Mouse (Mus musculus) right cerebral cortex, postnatal 14 days (tissue): ENCODE results near the gene Cd79b.
A peak's percentile ranks its signal among the peaks of the same experiment; 100 is the strongest.

Source experiments
- DNase-seq: peaks from one replicate; pipeline ENCODE4 v3.0.0; 2022

Cd79b gene

DNA sequence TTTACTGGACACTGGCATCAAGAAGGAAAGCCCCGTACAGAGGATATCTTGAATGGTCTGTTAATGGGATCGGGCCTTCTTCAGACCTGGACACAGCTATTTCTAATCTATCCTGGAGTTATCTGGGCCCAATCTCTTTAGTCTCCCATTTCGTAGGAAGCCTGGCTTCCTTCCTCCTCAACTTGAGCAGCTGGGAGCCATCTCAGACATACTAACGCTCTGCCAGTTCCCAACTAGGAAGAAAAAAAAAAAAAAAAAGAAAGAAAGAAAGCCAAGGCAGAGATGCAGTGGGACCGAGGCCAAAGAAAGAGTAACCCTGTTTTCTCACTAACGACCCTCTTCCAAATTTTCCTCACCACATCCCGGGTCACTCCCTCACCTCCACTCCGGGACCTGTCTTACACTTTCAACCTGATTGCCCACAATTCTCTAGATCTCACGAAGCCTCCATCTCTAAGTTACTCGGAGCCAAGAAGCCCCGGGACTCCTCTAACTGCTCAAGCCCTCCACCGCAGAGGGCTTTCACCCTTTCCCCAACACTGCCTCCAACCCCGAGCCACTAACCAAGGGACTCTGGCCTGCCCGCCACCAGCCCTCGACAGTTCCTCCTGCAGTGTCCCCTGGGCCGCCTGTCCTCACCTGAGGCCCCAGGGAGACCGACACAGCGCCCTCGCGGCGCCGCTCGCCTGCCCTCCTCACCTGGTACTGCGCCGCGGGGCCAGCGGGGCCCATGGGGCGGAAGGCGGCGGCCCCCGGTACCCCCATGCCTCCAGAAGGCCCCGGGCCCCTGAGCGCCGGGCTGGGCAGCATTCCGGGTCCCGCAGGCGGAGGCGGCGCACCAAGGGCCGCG is 42.5 kb downstream of the Cd79b start:
- peak; percentile 29 for DNase-seq

GRCm38 (mm10) chr11:106271131-106271793 is 43.3 kb downstream of the Cd79b start:
- DNase-seq, result no peak

- no peak for DNase-seq
These were observed 45.5 kb downstream of the Cd79b start for GRCm38 (mm10) chr11:106269060-106269431.

GRCm38 (mm10) chr11:106268326-106269059 is 46.1 kb downstream of the Cd79b start:
- DNase-seq, result peak; percentile 39

DNA sequence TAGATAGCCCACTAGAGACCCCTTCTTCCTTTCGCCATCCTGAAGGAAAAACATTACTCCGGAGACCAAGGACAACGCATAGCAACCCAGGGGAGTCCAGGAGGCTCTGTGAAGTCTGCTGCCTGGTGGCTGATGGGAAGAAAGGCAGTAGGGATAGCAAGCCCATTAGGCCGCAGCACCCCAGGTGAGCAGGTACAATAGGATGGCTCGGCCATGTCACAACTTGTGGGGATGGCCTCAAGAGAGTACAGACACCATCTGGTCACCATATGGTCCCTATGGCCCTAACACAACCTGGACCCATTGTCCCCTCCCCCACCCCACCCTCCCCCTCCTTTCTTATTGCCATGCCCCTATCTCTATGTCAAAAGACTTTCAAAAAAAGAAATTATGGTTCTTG is 46.7 kb downstream of the Cd79b start:
- no peak for DNase-seq

GRCm38 (mm10) chr11:106267311-106267852 is 47.2 kb downstream of the Cd79b start:
- DNase-seq, result no peak

DNA sequence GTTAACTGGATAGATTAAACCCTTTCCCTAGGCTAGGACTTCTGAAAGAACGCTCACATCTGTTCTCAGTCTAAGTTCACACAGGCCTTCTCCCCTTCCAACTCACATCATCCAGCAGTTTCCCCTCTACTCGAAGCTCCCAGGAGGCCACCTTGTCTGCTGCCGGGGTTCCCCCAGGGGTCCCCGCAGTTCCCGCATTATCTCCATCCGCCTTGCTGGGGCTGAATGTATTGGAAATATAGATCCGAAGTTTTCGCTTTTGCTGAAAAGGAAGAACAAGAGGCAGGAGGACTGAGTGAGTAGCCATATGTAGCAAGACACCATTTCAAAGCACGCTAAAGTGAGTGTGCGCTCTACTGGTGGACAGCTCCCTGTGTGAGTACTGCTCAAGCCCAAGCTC is 48.1 kb downstream of the Cd79b start:
- no peak for DNase-seq

GRCm38 (mm10) chr11:106265570-106265969 is 49.0 kb downstream of the Cd79b start:
- DNase-seq, result no peak

GRCm38 (mm10) chr11:106264988-106265387 is 49.6 kb downstream of the Cd79b start:
- DNase-seq, result no peak

DNA sequence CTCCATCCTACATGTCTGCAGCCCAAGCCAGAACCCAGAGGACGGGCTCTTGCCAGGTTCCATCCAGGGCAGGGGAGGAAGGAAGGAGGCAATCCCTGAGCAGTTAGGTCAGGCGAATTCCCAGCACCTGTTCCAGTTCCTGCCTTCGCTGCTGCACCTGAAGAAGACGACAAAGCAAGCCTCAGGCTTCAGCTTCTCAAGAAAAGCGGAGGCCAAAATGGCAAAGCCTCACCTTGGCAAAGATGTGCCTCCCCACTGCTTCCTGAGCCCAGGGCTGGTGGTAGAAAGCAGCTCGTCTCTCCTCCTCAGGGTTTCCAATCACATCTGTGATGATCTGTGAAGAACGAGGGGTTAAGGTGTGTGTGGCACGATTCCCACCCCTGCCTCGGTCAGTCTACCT is 50.6 kb downstream of the Cd79b start:
- no peak for DNase-seq
